In genomic region chr2:125864551-125864950, GRCm38 (mm10) we compare ENCODE assay signal across 17 mouse cellular contexts. TPM values are rescaled to one million over a fixed set of nuclear protein-coding genes. Genes with fewer than 3 reads are reported as not detected.
DNase-seq lines count a peak whose midpoint lies in the region; ATAC-seq lines count a peak whose summit lies in the region.
"Had no signal": no experiment of that assay in that cellular context is flagged by ENCODE, and none has a peak within 500 bp of the region (broad histone marks: within the 10 kb centered on the region; RNA-seq: fewer than 3 reads in every experiment).

No protein-coding gene starts in this region.

- WGBS in liver, embryonic 12.5 days (ENCODE audit: insufficient replicate concordance) = 56% methylated on average over 1 of the region's 1 CpGs
- 53% methylated on average over 1 of the region's 1 CpGs for WGBS in liver, embryonic 16.5 days (ENCODE audit: insufficient replicate concordance)
- 96% methylated on average over 1 of the region's 1 CpGs for WGBS in midbrain, embryonic 13.5 days

- H3K27me3 ChIP-seq in liver, embryonic 12.5 days (replicated peaks) = no peaks in the 10 kb centered on the region
- no peaks in the 10 kb centered on the region for H3K27me3 ChIP-seq in liver, embryonic 16.5 days (ENCODE audit: control insufficient read depth, insufficient read depth, low read depth, low read length)
- H3K27me3 ChIP-seq in midbrain, embryonic 13.5 days = no peaks in the 10 kb centered on the region
- H3K27me3 ChIP-seq: forebrain, embryonic 13.5 days; hindbrain, embryonic 13.5 days had no signal

- ATAC-seq in liver, embryonic 12.5 days = peak; percentile 88
- ATAC-seq in liver, embryonic 16.5 days (ENCODE audit: low read depth) = peak; percentile 85
- ATAC-seq in midbrain, embryonic 13.5 days = no peak
- ATAC-seq: forebrain, embryonic 13.5 days; forebrain, postnatal 0 days; hindbrain, postnatal 0 days had no signal

- peak overlapping the region; percentile 76 for H3K27ac ChIP-seq in liver, embryonic 12.5 days
- H3K27ac ChIP-seq in liver, embryonic 16.5 days (ENCODE audit: low read length) = peak overlapping the region; percentile 67
- H3K27ac ChIP-seq in midbrain, embryonic 13.5 days = no peak overlapping the region
- H3K27ac ChIP-seq: embryonic facial prominence, embryonic 10.5 days; hindbrain, embryonic 13.5 days; hindbrain, postnatal 0 days had no signal

- no peaks in the 10 kb centered on the region for H3K9me3 ChIP-seq in liver, embryonic 12.5 days (replicated peaks)
- H3K9me3 ChIP-seq in liver, embryonic 16.5 days (replicated peaks; ENCODE audit: control insufficient read depth, low read length) = no peaks in the 10 kb centered on the region
- no peaks in the 10 kb centered on the region for H3K9me3 ChIP-seq in midbrain, embryonic 13.5 days
- H3K9me3 ChIP-seq: embryonic facial prominence, embryonic 10.5 days; forebrain, embryonic 13.5 days; hindbrain, embryonic 13.5 days had no signal

- intact Hi-C loops in left cerebral cortex, postnatal 36 days (cut with DNase I) = no loop called here

- peak; percentile 60 for DNase-seq in c-Kit-positive CD71-positive TER-119-positive erythroid progenitor cells, embryonic 14.5 days (ENCODE audit: low spot score)
- no peak for DNase-seq in adrenal gland, postnatal 25 days
- no peak for DNase-seq in kidney, postnatal 10 days
- DNase-seq in left cerebral cortex, postnatal 36 days (ENCODE audit: low spot score in 2 of 2) = no peak
- DNase-seq: adrenal gland, postnatal 10 days; cerebellum, adult 18-20 months; cerebellum, adult 9-11 months; forebrain, postnatal 0 days; gastrocnemius, postnatal 14 days; heart, postnatal 10 days had no signal

- peak overlapping the region; percentile 55; the same call in 1 of the 2 replicates for H3K9ac ChIP-seq in liver, embryonic 12.5 days
- H3K9ac ChIP-seq in liver, embryonic 16.5 days (ENCODE audit: low read depth, low read length) = no peak overlapping the region
- H3K9ac ChIP-seq in midbrain, embryonic 13.5 days (replicated peaks) = no peak overlapping the region
- H3K9ac ChIP-seq: forebrain, embryonic 13.5 days; forebrain, postnatal 0 days; hindbrain, embryonic 13.5 days had no signal

- H3K4me3 ChIP-seq in liver, embryonic 12.5 days = no peak overlapping the region
- no peak overlapping the region for H3K4me3 ChIP-seq in liver, embryonic 16.5 days (ENCODE audit: low read depth, low read length)
- H3K4me3 ChIP-seq in midbrain, embryonic 13.5 days (replicated peaks) = no peak overlapping the region
- H3K4me3 ChIP-seq: embryonic facial prominence, embryonic 10.5 days; forebrain, embryonic 13.5 days; hindbrain, embryonic 13.5 days had no signal

- H3K4me2 ChIP-seq in liver, embryonic 12.5 days = peak overlapping the region; percentile 52
- H3K4me2 ChIP-seq in liver, embryonic 16.5 days (ENCODE audit: low read depth, low read length) = peak overlapping the region; percentile 34; the same call in 1 of the 2 replicates
- H3K4me2 ChIP-seq in midbrain, embryonic 13.5 days (replicated peaks) = no peak overlapping the region
- H3K4me2 ChIP-seq: forebrain, embryonic 13.5 days; hindbrain, embryonic 13.5 days had no signal

- peaks cover 53% of the 10 kb centered on the region for H3K4me1 ChIP-seq in liver, embryonic 12.5 days
- H3K4me1 ChIP-seq in liver, embryonic 16.5 days (ENCODE audit: control insufficient read depth, low read depth, low read length) = peaks cover 38% of the 10 kb centered on the region
- H3K4me1 ChIP-seq in midbrain, embryonic 13.5 days (replicated peaks) = peaks cover 22% of the 10 kb centered on the region

- H3K36me3 ChIP-seq in liver, embryonic 12.5 days = peaks cover 3% of the 10 kb centered on the region; the same call in 1 of the 2 replicates
- H3K36me3 ChIP-seq in liver, embryonic 16.5 days (ENCODE audit: control insufficient read depth, insufficient read depth) = no peaks in the 10 kb centered on the region
- H3K36me3 ChIP-seq in midbrain, embryonic 13.5 days = no peaks in the 10 kb centered on the region
- H3K36me3 ChIP-seq: embryonic facial prominence, embryonic 10.5 days; hindbrain, embryonic 13.5 days had no signal

RNA-seq across cellular contexts. Expression of gene Cops2, which starts 5.6 kb away (rescaled TPM):
- polyA plus RNA-seq in liver, embryonic 12.5 days (2016; fragmentation: Nextera tagmentation; extraction: Ambion mirVana) = 60.2 and 62.1 TPM in 2 replicates
- 35.6 and 40.1 TPM in 2 replicates for polyA plus RNA-seq in liver, embryonic 16.5 days (2015; fragmentation: Nextera tagmentation; extraction: Ambion mirVana)
- total RNA-seq in adrenal gland, postnatal 25 days (2021) = 128 and 139 TPM in 2 replicates
- 71.5 and 73.7 TPM in 2 replicates for polyA plus RNA-seq in midbrain, embryonic 13.5 days (2015; fragmentation: Nextera tagmentation; extraction: Ambion mirVana)
- total RNA-seq in left cerebral cortex, postnatal 36 days (2021) = 100 to 1,000 TPM in 1 of 2 experiments, 10 to 100 TPM in 1; 90.8 to 101 TPM

RNA-seq across cellular contexts. Expression of gene Galk2, which starts 5.6 kb away (rescaled TPM):
- 13.2 and 13.8 TPM in 2 replicates for polyA plus RNA-seq in liver, embryonic 12.5 days (2016; fragmentation: Nextera tagmentation; extraction: Ambion mirVana)
- 8.4 and 9.4 TPM in 2 replicates for polyA plus RNA-seq in liver, embryonic 16.5 days (2015; fragmentation: Nextera tagmentation; extraction: Ambion mirVana)
- 77.6 and 102 TPM in 2 replicates for total RNA-seq in adrenal gland, postnatal 25 days (2021)
- polyA plus RNA-seq in midbrain, embryonic 13.5 days (2015; fragmentation: Nextera tagmentation; extraction: Ambion mirVana) = 28.6 and 32.8 TPM in 2 replicates
- 10 to 100 TPM; 27.0 to 29.4 TPM for total RNA-seq in left cerebral cortex, postnatal 36 days (2021)
